ENCODE assay signal across 17 mouse cellular contexts in the genomic region with DNA sequence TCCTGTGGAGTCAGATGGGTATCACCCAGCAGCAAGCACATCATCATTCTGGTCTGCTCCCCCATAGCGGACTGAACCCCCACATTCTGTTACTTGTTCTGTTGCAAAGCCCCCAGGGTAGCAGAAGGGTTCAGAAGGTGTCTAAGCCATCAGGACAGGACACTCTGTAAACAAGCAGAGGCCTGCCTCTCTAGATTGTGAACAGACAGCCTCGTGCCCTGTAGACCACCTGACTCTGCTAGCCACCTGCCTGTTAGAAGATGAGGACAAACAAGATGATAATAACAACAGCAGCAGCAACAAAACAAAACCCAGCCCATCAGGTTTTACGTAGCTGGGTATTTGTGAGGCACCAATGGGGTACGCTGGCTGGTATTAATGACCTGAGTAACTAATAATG. TPM values are rescaled to one million over a fixed set of nuclear protein-coding genes. Genes with fewer than 3 reads are reported as not detected.
DNase-seq lines count a peak whose midpoint lies in the region; ATAC-seq lines count a peak whose summit lies in the region.
"Had no signal": no experiment of that assay in that cellular context is flagged by ENCODE, and none has a peak within 500 bp of the region (broad histone marks: within the 10 kb centered on the region; RNA-seq: fewer than 3 reads in every experiment).

No protein-coding gene starts in this region.

- DNase-seq in heart, postnatal 36 days = no peak
- DNase-seq in liver, embryonic 11.5 days (ENCODE audit: low spot score) = no peak
- DNase-seq in liver = no peak
- no peak for DNase-seq in limb, embryonic 10.5 days (ENCODE audit: low spot score)
- DNase-seq in embryo, embryonic 10 days (ENCODE audit: low spot score) = no peak
- DNase-seq: cerebellum, adult 9-11 months; right cerebral cortex, postnatal 14 days; thymus, postnatal 14 days had no signal

- no peak overlapping the region for H3K9ac ChIP-seq in heart, embryonic 16.5 days (ENCODE audit: low read length)
- H3K9ac ChIP-seq in liver, embryonic 11.5 days (ENCODE audit: low read depth, low read length) = 0 out of 2 replicates have a peak overlapping the region, but pooled peaks have one; percentile 13
- H3K9ac ChIP-seq in liver, embryonic 16.5 days (ENCODE audit: low read depth, low read length) = no peak overlapping the region
- H3K9ac ChIP-seq: embryonic facial prominence, embryonic 15.5 days; lung, embryonic 14.5 days; midbrain, embryonic 15.5 days; neural tube, embryonic 12.5 days; stomach, embryonic 15.5 days had no signal

- H3K4me3 ChIP-seq in heart, embryonic 16.5 days (ENCODE audit: low read length) = no peak overlapping the region
- no peak overlapping the region for H3K4me3 ChIP-seq in liver, embryonic 11.5 days (ENCODE audit: low read depth, low read length)
- H3K4me3 ChIP-seq in limb, embryonic 10.5 days = no peak overlapping the region
- no peak overlapping the region for H3K4me3 ChIP-seq in liver, embryonic 16.5 days (ENCODE audit: low read depth, low read length)
- H3K4me3 ChIP-seq: embryonic facial prominence, embryonic 15.5 days; forebrain, embryonic 10.5 days; midbrain, embryonic 15.5 days; neural tube, embryonic 12.5 days; stomach, embryonic 15.5 days had no signal

- no peaks in the 10 kb centered on the region for H3K9me3 ChIP-seq in heart, embryonic 16.5 days (replicated peaks; ENCODE audit: control insufficient read depth, low read length)
- no peaks in the 10 kb centered on the region for H3K9me3 ChIP-seq in liver, embryonic 11.5 days (ENCODE audit: control insufficient read depth, low read length)
- H3K9me3 ChIP-seq in limb, embryonic 10.5 days (replicated peaks) = no peaks in the 10 kb centered on the region
- H3K9me3 ChIP-seq in liver, embryonic 16.5 days (replicated peaks; ENCODE audit: control insufficient read depth, low read length) = no peaks in the 10 kb centered on the region
- H3K9me3 ChIP-seq: embryonic facial prominence, embryonic 15.5 days; forebrain, embryonic 10.5 days; midbrain, embryonic 15.5 days; neural tube, embryonic 12.5 days; stomach, embryonic 15.5 days had no signal

- peaks cover 12% of the 10 kb centered on the region; the same call in 1 of the 2 replicates for H3K36me3 ChIP-seq in heart, embryonic 16.5 days (ENCODE audit: control insufficient read depth, insufficient read depth)
- H3K36me3 ChIP-seq in liver, embryonic 11.5 days (ENCODE audit: control insufficient read depth, insufficient read depth, low read length) = no peaks in the 10 kb centered on the region
- H3K36me3 ChIP-seq in limb, embryonic 10.5 days = peaks cover 44% of the 10 kb centered on the region
- H3K36me3 ChIP-seq in liver, embryonic 16.5 days (ENCODE audit: control insufficient read depth, insufficient read depth) = no peaks in the 10 kb centered on the region
- H3K36me3 ChIP-seq: midbrain, embryonic 15.5 days had no signal

- H3K27me3 ChIP-seq in heart, embryonic 16.5 days (ENCODE audit: control insufficient read depth, insufficient read depth, low read length) = no peaks in the 10 kb centered on the region
- H3K27me3 ChIP-seq in liver, embryonic 11.5 days (replicated peaks; ENCODE audit: control insufficient read depth, insufficient read depth, low read length) = no peaks in the 10 kb centered on the region
- H3K27me3 ChIP-seq in limb, embryonic 10.5 days (ENCODE audit: low read depth, poor library complexity, severe bottlenecking) = no peaks in the 10 kb centered on the region
- H3K27me3 ChIP-seq in liver, embryonic 16.5 days (ENCODE audit: control insufficient read depth, insufficient read depth, low read depth, low read length) = no peaks in the 10 kb centered on the region
- H3K27me3 ChIP-seq: embryonic facial prominence, embryonic 15.5 days; midbrain, embryonic 15.5 days; neural tube, embryonic 12.5 days; stomach, embryonic 15.5 days had no signal

- no peak for ATAC-seq in heart, embryonic 16.5 days (replicated peaks; ENCODE audit: extremely low read depth, insufficient read depth, low FRiP score)
- no peak for ATAC-seq in liver, embryonic 11.5 days (replicated peaks; ENCODE audit: low FRiP score)
- ATAC-seq in liver, embryonic 16.5 days (ENCODE audit: low read depth) = no peak
- ATAC-seq: hindbrain, embryonic 16.5 days had no signal

- intact Hi-C loops in heart, postnatal 36 days (cut with DNase I) = no loop called here

- H3K4me2 ChIP-seq in heart, embryonic 16.5 days (ENCODE audit: low read depth, low read length) = no peak overlapping the region
- H3K4me2 ChIP-seq in liver, embryonic 11.5 days = no peak overlapping the region
- no peak overlapping the region for H3K4me2 ChIP-seq in liver, embryonic 16.5 days (ENCODE audit: low read depth, low read length)
- H3K4me2 ChIP-seq: embryonic facial prominence, embryonic 15.5 days; lung, embryonic 14.5 days; midbrain, embryonic 15.5 days; neural tube, embryonic 12.5 days; stomach, embryonic 15.5 days had no signal

- peaks cover 80% of the 10 kb centered on the region for H3K4me1 ChIP-seq in heart, embryonic 16.5 days (ENCODE audit: control insufficient read depth, insufficient read depth, low read length)
- H3K4me1 ChIP-seq in liver, embryonic 11.5 days (replicated peaks; ENCODE audit: control insufficient read depth, insufficient read depth, low read length) = peaks cover 41% of the 10 kb centered on the region
- peaks cover 46% of the 10 kb centered on the region for H3K4me1 ChIP-seq in limb, embryonic 10.5 days
- peaks cover 42% of the 10 kb centered on the region for H3K4me1 ChIP-seq in liver, embryonic 16.5 days (ENCODE audit: control insufficient read depth, low read depth, low read length)
- H3K4me1 ChIP-seq: neural tube, embryonic 12.5 days had no signal

- WGBS in heart, embryonic 16.5 days = 83% methylated on average over 4 of the region's 4 CpGs
- WGBS in liver, embryonic 11.5 days = 74% methylated on average over 4 of the region's 4 CpGs
- WGBS in limb, embryonic 10.5 days = 80% methylated on average over 4 of the region's 4 CpGs
- 54% methylated on average over 4 of the region's 4 CpGs for WGBS in liver, embryonic 16.5 days (ENCODE audit: insufficient replicate concordance)

- H3K27ac ChIP-seq in heart, embryonic 16.5 days (ENCODE audit: low read length) = peak overlapping the region; percentile 95
- peak overlapping the region; percentile 67 for H3K27ac ChIP-seq in liver, embryonic 11.5 days (ENCODE audit: low read depth, low read length)
- H3K27ac ChIP-seq in limb, embryonic 10.5 days = peak overlapping the region; percentile 56
- peak overlapping the region; percentile 6; the same call in 1 of the 2 replicates for H3K27ac ChIP-seq in liver, embryonic 16.5 days (ENCODE audit: low read length)
- H3K27ac ChIP-seq: embryonic facial prominence, embryonic 15.5 days; midbrain, embryonic 15.5 days; neural tube, embryonic 12.5 days; stomach, embryonic 15.5 days had no signal

RNA-seq across cellular contexts. Expression of a gene that starts 42.0 kb away (rescaled TPM):
- polyA plus RNA-seq in heart, embryonic 16.5 days (2015; fragmentation: Nextera tagmentation; extraction: Ambion mirVana) = 90.5 and 91.7 TPM in 2 replicates
- 100 to 1,000 TPM; 165 to 209 TPM for total RNA-seq in heart, postnatal 36 days (2021)
- 32.3 and 33.2 TPM in 2 replicates for polyA plus RNA-seq in liver, embryonic 11.5 days (2014; fragmentation: Nextera tagmentation; extraction: Ambion mirVana)
- polyA plus RNA-seq in limb, embryonic 10.5 days (2016; fragmentation: Nextera tagmentation; extraction: Ambion mirVana) = 28.9 and 43.5 TPM in 2 replicates
- polyA plus RNA-seq in liver, embryonic 16.5 days (2015; fragmentation: Nextera tagmentation; extraction: Ambion mirVana) = 5.7 and 7.3 TPM in 2 replicates

Comparison
In these comparisons a context has a peak if more than half of its experiments do, and no peak if none do; other contexts are left out.
1. H3K27ac ChIP-seq: peak in every context shown above with its lines; median percentile 95 in heart, embryonic 16.5 days; 67 in liver, embryonic 11.5 days; 56 in limb, embryonic 10.5 days; 6 in liver, embryonic 16.5 days.